Mouse (Mus musculus) lung, embryonic 14.5 days (tissue): ENCODE measurements around the gene Hist1h4a. TPM values are rescaled to one million over a fixed set of nuclear protein-coding genes. Genes with fewer than 3 reads are reported as not detected.

Source experiments
- ATAC-seq: fragments of 200-750 bp; cut with Nextera tagmentation; 2 replicates; pipeline ENCODE4 v1.8.0; 2017; ENCODE audit warnings: mild to moderate bottlenecking, moderate TSS enrichment, moderate library complexity; ENCODE audit not compliant: insufficient read depth
- DNase-seq: peaks from one replicate; pipeline ENCODE4 v3.0.0-alpha.2; 2015
- H3K27ac ChIP-seq: fragments of 300-500 bp; sonication (generic); 2 replicates; pipeline ENCODE4 v1.5.1; 2014; ENCODE audit warnings: low read depth, mild to moderate bottlenecking, moderate library complexity
- H3K27me3 ChIP-seq: fragments of 300-500 bp; sonication (generic); 2 replicates; pipeline ENCODE4 v1.6.1; 2014; ENCODE audit warnings: low read length, control low read depth; ENCODE audit not compliant: insufficient read depth
- H3K36me3 ChIP-seq: fragments of 300-500 bp; sonication (generic); 2 replicates; pipeline ENCODE4 v1.6.1; 2014; ENCODE audit warnings: control low read depth; ENCODE audit not compliant: insufficient read depth
- H3K4me1 ChIP-seq: fragments of 300-500 bp; sonication (generic); 2 replicates; pipeline ENCODE4 v1.6.1; 2014; ENCODE audit warnings: antibody characterized with exemption, control low read depth; ENCODE audit not compliant: insufficient read depth
- H3K4me2 ChIP-seq: fragments of 300-500 bp; sonication (generic); 2 replicates; pipeline ENCODE4 v1.6.1; 2014; ENCODE audit warnings: mild to moderate bottlenecking
- H3K4me3 ChIP-seq: fragments of 300-500 bp; sonication (generic); 2 replicates; pipeline ENCODE4 v1.5.1; 2014; ENCODE audit warnings: low read depth, low read length
- H3K9ac ChIP-seq: fragments of 300-500 bp; sonication (generic); 2 replicates; pipeline ENCODE4 v1.6.1; 2014
- H3K9me3 ChIP-seq: fragments of 300-500 bp; sonication (generic); 2 replicates; pipeline ENCODE4 v1.6.1; 2016; ENCODE audit warnings: low read depth, low read length, control low read depth
- CTCF ChIP-seq: IDR thresholded peaks from 2 replicates; pipeline ENCODE4 v1.5.1; 2016; ENCODE audit warnings: antibody characterized with exemption, low read depth
- WGBS: fragments of 180-500 bp; shearing (Covaris S2); extraction: QIAGEN DNeasy Blood & Tissue Kit; methylation state at CpG from one replicate; pipeline ENCODE4 v1.1.7; 2014; 5-methylcytosine and 5-hydroxymethylcytosine counted together
- polyA plus RNA-seq: library from polyadenylated mRNA; unstranded; fragments of >200 nt; fragmentation: Nextera tagmentation; extraction: Ambion mirVana; gene quantifications from 2 replicates; pipeline ENCODE4 v1.2.1, GENCODE M21; 2014

Hist1h4a gene
- polyA plus RNA-seq, 1 experiment from 2014 or later = not detected

DNA sequence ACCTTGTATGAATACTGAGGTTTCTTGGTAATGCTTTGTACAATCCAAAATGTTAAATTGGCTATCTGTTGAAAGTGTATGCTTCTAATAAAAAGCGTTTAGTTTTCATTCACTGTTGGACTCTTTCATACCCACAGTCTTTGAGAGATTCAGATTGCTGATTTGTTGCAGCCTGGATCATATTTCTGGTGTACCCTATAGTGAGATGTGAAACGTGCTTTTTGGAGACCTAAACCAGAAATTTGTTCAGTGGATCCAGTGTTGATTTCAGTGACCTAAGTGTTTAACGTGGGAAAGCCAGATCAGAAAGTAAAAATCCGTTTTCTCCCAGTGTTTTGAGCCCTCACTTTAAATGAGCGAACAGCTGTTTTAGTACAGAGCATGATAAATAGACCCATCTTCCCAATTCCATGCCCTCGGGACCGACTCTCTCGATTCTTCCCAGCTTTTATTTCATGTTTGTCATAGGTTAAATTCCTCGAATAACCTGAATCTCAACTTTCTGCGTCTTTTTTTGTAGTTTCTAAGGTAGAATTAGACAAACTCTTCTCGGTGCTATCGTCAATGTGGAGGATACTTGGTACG is 20.7 kb downstream of the Hist1h4a start:
- no peaks in the 10 kb centered on the region for H3K36me3 ChIP-seq
- H3K27me3 ChIP-seq = no peaks in the 10 kb centered on the region
- DNase-seq (peak; percentile 48), ATAC-seq (no peak)
- H3K4me1 ChIP-seq = 0 out of 2 replicates have a peak, but pooled peaks cover 5% of the 10 kb centered on the region
- peak overlapping the region; percentile 94 for H3K9ac ChIP-seq
- 19% methylated on average over 13 of the region's 13 CpGs for WGBS
- no peaks in the 10 kb centered on the region for H3K9me3 ChIP-seq
- peak overlapping the region; percentile 90 for H3K4me2 ChIP-seq
- H3K4me3 ChIP-seq = peak overlapping the region; percentile 63
- H3K27ac ChIP-seq = peak overlapping the region; percentile 100
- TF ChIP-seq CTCF = no peak

DNA sequence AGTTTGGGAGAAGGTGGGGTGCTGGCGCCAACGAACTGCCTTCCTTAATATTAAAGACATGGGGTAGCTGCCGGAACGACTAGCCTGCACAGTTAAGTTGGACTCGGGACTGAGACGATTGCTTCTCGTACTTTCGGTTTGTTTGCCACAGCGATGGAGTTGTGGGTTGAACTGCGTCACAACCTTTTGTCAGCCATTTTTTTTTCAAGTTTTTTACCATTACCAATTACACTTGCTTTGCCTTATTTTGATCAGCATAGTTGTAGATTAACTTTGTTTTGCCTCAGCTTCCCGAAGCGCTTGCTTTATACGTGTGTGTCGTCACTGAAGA is 21.1 kb downstream of the Hist1h4a start:
- TF ChIP-seq CTCF = no peak
- DNase-seq (no peak), ATAC-seq (no peak)
- Histone ChIP-seq H3K27me3 (no peaks in the 10 kb centered on the region), H3K9ac (peak overlapping the region; percentile 94), H3K4me3 (peak overlapping the region; percentile 63), H3K4me1 (0 out of 2 replicates have a peak, but pooled peaks cover 5% of the 10 kb centered on the region), H3K4me2 (peak overlapping the region; percentile 90), H3K36me3 (no peaks in the 10 kb centered on the region), H3K27ac (peak overlapping the region; percentile 100), H3K9me3 (no peaks in the 10 kb centered on the region)
- WGBS = 0% methylated on average over 14 of the region's 14 CpGs

DNA sequence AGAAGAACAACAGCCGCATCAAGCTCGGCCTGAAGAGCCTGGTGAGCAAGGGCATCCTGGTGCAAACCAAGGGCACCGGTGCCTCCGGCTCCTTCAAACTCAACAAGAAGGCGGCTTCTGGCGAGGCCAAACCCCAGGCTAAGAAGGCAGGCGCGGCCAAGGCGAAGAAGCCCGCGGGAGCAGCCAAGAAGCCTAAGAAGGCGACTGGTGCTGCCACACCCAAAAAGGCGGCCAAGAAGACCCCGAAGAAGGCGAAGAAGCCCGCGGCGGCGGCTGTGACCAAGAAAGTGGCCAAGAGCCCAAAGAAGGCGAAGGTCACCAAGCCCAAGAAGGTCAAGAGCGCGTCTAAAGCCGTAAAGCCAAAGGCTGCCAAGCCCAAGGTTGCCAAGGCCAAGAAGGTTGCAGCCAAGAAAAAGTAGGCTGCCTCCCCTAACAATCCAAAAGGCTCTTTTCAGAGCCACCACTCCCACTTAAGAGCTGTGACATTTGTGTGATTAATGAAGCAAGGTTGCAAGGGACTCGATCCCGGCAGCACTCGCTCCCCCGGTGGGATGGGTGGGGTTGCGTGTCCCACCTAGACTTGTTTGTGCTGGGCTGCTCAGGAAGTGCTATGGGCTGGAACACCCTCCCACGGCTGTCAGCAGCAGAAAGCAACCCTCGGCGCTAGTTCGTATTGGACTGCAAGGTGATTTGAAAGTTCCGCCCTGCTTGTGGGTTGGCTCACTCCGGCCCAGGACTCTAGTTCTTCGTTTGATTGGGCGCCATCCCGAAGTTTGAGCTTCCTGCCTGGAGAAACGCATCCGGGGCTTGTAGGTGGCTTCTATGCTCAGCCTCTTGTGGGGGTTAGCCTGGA is 21.7 kb downstream of the Hist1h4a start:
- H3K9ac ChIP-seq = peak overlapping the region; percentile 94
- H3K27me3 ChIP-seq = no peaks in the 10 kb centered on the region
- H3K36me3 ChIP-seq = no peaks in the 10 kb centered on the region
- H3K4me2 ChIP-seq = peak overlapping the region; percentile 90
- under 1% methylated on average over 38 of the region's 39 CpGs for whole genome bisulfite sequencing
- DNase-seq (peak; percentile 96), ATAC-seq (peak; percentile 88)
- H3K9me3 ChIP-seq = no peaks in the 10 kb centered on the region
- 0 out of 2 replicates have a peak, but pooled peaks cover 5% of the 10 kb centered on the region for H3K4me1 ChIP-seq
- H3K27ac ChIP-seq = peak overlapping the region; percentile 100
- H3K4me3 ChIP-seq = peak overlapping the region; percentile 63
- TF ChIP-seq CTCF = no peak

DNA sequence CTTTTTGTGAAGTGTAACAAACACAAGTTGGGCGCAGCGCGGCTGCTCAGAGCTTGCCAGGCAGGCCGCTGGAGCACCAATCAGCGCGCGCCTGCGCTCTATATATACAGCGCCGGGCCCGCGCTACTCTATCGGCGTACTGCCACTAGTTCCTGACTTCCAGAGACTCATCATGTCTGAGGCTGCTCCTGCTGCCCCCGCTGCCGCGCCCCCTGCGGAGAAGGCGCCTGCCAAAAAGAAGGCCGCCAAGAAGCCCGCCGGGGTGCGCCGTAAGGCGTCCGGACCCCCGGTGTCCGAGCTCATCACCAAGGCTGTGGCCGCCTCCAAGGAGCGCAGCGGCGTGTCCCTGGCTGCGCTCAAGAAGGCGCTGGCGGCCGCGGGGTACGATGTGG is 22.4 kb downstream of the Hist1h4a start, which contains the start of gene Hist1h1c:
Hist1h1c (plus strand) TSS at position 132 of the 392 bp plus-strand sequence.
- Histone ChIP-seq H3K4me1 (0 out of 2 replicates have a peak, but pooled peaks cover 5% of the 10 kb centered on the region), H3K9me3 (no peaks in the 10 kb centered on the region), H3K27ac (peak within 1 kb of the TSS; percentile 100), H3K36me3 (no peaks in the 10 kb centered on the region), H3K4me2 (peak within 1 kb of the TSS; percentile 90), H3K27me3 (no peaks in the 10 kb centered on the region), H3K4me3 (peak within 1 kb of the TSS; percentile 63), H3K9ac (peak within 1 kb of the TSS; percentile 94)
- under 1% methylated on average over 30 of the region's 38 CpGs for WGBS
- ATAC-seq = peak; percentile 94
- peak; percentile 97 for DNase-seq
- peak; percentile 29; the same call in 1 of the 2 replicates for TF ChIP-seq CTCF

GRCm38 (mm10) chr13:23738041-23738440 is 23.0 kb downstream of the Hist1h4a start:
- no peak for TF ChIP-seq CTCF
- 23% methylated on average over 4 of the region's 4 CpGs for WGBS
- H3K4me1 ChIP-seq = 0 out of 2 replicates have a peak, but pooled peaks cover 5% of the 10 kb centered on the region
- ATAC-seq (no peak), DNase-seq (peak; percentile 51)
- H3K4me3 ChIP-seq = peak overlapping the region; percentile 63
- H3K9me3 ChIP-seq = no peaks in the 10 kb centered on the region
- peak overlapping the region; percentile 90 for H3K4me2 ChIP-seq
- peak overlapping the region; percentile 94 for H3K9ac ChIP-seq
- H3K27me3 ChIP-seq = no peaks in the 10 kb centered on the region
- H3K27ac ChIP-seq = peak overlapping the region; percentile 100
- H3K36me3 ChIP-seq = no peaks in the 10 kb centered on the region

GRCm38 (mm10) chr13:23737091-23737490 is 23.9 kb downstream of the Hist1h4a start:
- no peak overlapping the region for H3K9ac ChIP-seq
- no peaks in the 10 kb centered on the region for H3K27me3 ChIP-seq
- no peaks in the 10 kb centered on the region for H3K36me3 ChIP-seq
- DNase-seq (peak; percentile 11), ATAC-seq (no peak)
- H3K4me1 ChIP-seq = 0 out of 2 replicates have a peak, but pooled peaks cover 5% of the 10 kb centered on the region
- H3K4me3 ChIP-seq = no peak overlapping the region
- H3K4me2 ChIP-seq = no peak overlapping the region
- TF ChIP-seq CTCF = no peak
- no peaks in the 10 kb centered on the region for H3K9me3 ChIP-seq
- 89% methylated on average over 5 of the region's 5 CpGs for WGBS
- peak overlapping the region; percentile 100; the same call in 1 of the 2 replicates for H3K27ac ChIP-seq
